Mouse (Mus musculus) spleen, adult 2 months (tissue): ENCODE results near the gene Rufy2.

Experiments
- CTCF ChIP-seq: fragments of 200-500 bp; IDR thresholded peaks from 2 replicates; pipeline ENCODE4 v1.5.1; 2011; ENCODE audit warnings: mild to moderate bottlenecking, inconsistent platforms; ENCODE audit not compliant: insufficient read depth, insufficient read length, insufficient replicate concordance; ENCODE audit errors: extremely low read depth
- POLR2A ChIP-seq: fragments of 200-500 bp; IDR thresholded peaks from 2 replicates; pipeline ENCODE4 v1.6.1; 2011; ENCODE audit warnings: low read depth, low read length, inconsistent platforms

DNA sequence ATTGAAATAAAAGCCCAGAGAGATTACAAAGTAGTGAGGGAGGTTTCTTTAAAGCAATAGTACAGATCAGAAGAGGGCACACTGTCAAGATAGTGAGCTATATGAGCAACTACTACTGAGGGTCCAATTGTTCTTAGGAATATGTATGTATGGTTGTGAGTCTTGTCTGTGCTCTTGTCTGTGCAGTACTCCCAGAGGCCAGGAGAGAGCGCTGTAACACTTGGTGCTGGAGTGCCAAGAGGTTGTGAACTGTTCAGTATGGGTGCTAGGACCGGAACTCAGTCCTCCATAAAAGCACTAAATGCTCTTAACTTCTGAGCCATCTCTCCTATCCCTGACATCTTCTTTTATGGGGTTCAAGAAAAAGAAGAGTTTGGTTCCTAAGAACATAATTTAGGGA is 74.6 kb downstream of the Rufy2 start:
- TF ChIP-seq POLR2A (no peak), CTCF (no peak)
